Mouse (Mus musculus): ENCODE measurements at regions not wholly inside any gene's neighbourhood (a gene's known extent, or its start where the extent isn't known, plus 50 kb on each side); places are given as distances from the start of the nearest gene placed in this dataset.

DNA sequence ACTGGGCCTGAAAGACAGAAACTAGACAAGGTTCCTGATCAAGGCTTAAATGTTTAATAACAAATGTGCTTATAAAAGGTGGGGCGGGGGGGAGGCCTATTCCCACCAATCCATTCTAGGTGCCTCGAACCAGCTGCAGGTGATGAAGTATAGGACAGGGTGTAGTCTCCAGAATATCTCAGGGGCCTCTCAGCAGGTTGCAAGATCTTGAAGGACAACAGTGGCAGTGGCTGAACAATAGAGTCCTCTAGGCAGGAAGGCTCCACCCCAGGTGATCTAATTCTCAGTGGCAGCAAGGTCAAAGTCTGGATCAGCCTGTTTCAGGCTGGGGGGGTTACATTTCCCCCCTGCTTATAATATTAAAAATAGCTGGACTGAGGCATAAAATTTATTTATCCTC is 654.8 kb upstream of the Cdh7 start:
- DNase-seq, result no peak

DNA sequence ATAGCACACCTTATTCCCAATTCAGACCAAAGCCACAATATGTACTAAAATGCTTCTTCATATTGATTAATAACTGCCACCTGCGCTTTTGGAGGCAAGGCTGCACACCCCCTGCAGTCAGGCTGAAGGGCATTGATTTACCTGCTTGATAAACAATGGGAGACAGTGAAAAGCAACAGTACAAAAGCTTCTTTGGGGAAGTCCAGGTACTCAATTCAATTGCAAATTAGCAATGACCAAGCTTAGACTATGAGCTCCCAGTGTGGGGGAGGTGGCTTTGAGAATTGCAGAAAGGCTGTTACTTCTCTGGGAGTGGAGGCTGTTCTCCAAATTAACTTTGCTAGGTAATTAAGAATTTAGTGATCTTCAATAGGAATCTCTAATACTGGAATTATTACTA is 654.1 kb upstream of the Cdh7 start:
- no peak for DNase-seq

DNA sequence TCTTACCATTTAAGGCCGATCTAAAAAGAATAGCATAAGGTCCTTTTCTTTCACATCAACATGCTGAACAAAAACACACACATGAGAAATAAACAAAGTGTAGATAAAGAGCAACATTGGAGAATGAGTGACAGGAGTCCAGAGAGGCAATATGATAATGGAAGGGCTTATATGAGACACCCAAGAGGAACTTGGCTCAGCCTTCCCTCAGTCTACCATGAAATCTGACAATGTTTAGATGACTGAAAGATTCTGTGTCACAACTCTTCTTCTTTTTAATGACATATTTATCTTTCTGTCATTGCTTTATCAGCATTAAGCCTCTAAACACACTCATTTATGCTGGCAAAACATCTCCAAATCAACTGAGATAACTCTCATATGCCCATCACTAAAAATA is 642.0 kb upstream of the Cdh7 start:
- no peak for DNase-seq

DNA sequence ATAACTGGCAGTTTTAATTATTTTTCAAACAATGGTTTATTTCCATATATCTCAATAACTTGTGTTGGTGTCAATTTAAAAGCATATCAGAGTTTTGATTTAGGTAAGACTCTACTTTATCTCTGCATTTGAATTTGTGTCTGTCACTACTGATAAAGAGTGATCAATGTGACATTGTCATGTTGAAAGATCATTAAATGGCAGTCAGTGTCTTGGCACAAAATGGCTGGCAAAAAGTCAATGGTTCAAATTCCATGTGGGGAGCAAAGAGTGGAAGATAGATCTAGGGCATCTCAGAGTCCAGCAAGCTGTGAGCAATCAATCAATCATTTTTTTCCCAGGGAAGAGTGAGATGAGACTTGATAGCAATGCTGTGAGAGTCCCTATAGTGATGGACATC is 612.9 kb upstream of the Cdh7 start:
- DNase-seq, result peak in 1 of 2 experiments; percentile 2

Data from cerebellum, postnatal 14 days (tissue).